10 mouse cellular contexts compared by ENCODE assay signal in the genomic region with DNA sequence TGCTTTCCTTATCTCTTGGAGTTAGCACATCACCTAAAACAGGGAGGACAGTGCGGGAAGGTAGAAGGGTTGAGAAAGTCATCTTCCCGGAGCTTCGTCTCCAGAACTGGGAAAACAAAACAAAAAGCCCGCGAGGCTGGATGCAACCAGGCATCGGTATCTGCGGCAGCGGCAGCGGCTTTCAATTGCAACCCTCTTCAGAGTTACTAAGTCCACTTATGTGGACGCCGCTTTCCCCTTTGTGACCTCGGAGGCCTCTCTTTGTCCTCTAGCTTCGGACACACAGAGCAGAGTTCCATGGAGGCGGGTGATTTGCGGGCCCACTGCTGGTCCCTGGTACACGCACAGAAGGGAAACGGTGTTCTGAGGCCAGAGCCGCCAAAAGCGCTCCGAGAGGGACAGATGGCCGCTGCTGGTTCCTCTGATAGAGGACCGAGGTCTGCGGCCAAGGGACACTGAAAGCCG. TPM values are rescaled to one million over a fixed set of nuclear protein-coding genes. Genes with fewer than 3 reads are reported as not detected.
A peak's percentile ranks its signal among the peaks of the same experiment; 100 is the strongest.
DNase-seq lines count a peak whose midpoint lies in the region; ATAC-seq lines count a peak whose summit lies in the region.
"Had no signal": no experiment of that assay in that cellular context is flagged by ENCODE, and none has a peak within 500 bp of the region (broad histone marks: within the 10 kb centered on the region; RNA-seq: fewer than 3 reads in every experiment).

No protein-coding gene starts in this region.

- H3K4me1 ChIP-seq in forebrain, embryonic 10.5 days: peaks cover 55% of the 10 kb centered on the region
- H3K4me1 ChIP-seq in forebrain, embryonic 15.5 days: peaks cover 38% of the 10 kb centered on the region
- H3K4me1 ChIP-seq in lung, embryonic 16.5 days (replicated peaks; ENCODE audit: control insufficient read depth, insufficient read depth, low read length): peaks cover 18% of the 10 kb centered on the region
- peaks cover 35% of the 10 kb centered on the region for H3K4me1 ChIP-seq in forebrain, embryonic 13.5 days
- H3K4me1 ChIP-seq in midbrain, embryonic 15.5 days: peaks cover 46% of the 10 kb centered on the region

- H3K4me2 ChIP-seq in forebrain, embryonic 15.5 days (replicated peaks): no peak overlapping the region
- peak overlapping the region; percentile 5; the same call in 1 of the 2 replicates for H3K4me2 ChIP-seq in lung, embryonic 16.5 days (ENCODE audit: low read depth, low read length)
- peak overlapping the region; percentile 23 for H3K4me2 ChIP-seq in forebrain, embryonic 13.5 days
- peak overlapping the region; percentile 34 for H3K4me2 ChIP-seq in midbrain, embryonic 15.5 days

- H3K27me3 ChIP-seq in forebrain, embryonic 10.5 days (ENCODE audit: poor library complexity, severe bottlenecking): peaks cover 100% of the 10 kb centered on the region
- H3K27me3 ChIP-seq in forebrain, embryonic 15.5 days: peaks cover 91% of the 10 kb centered on the region
- peaks cover 95% of the 10 kb centered on the region for H3K27me3 ChIP-seq in lung, embryonic 16.5 days (ENCODE audit: control insufficient read depth, insufficient read depth, low read depth, low read length)
- H3K27me3 ChIP-seq in forebrain, embryonic 13.5 days: peaks cover 99% of the 10 kb centered on the region
- H3K27me3 ChIP-seq in midbrain, embryonic 15.5 days (replicated peaks): peaks cover 59% of the 10 kb centered on the region

- no peak for ATAC-seq in forebrain, embryonic 15.5 days (replicated peaks)
- no peak for ATAC-seq in lung, embryonic 16.5 days (ENCODE audit: low read depth)
- ATAC-seq in forebrain, embryonic 13.5 days: no peak
- no peak for ATAC-seq in midbrain, embryonic 15.5 days (replicated peaks)

- H3K9me3 ChIP-seq in forebrain, embryonic 10.5 days: no peaks in the 10 kb centered on the region
- no peaks in the 10 kb centered on the region for H3K9me3 ChIP-seq in forebrain, embryonic 15.5 days
- H3K9me3 ChIP-seq in lung, embryonic 16.5 days (ENCODE audit: control insufficient read depth, low read length): no peaks in the 10 kb centered on the region
- no peaks in the 10 kb centered on the region for H3K9me3 ChIP-seq in forebrain, embryonic 13.5 days (replicated peaks)
- H3K9me3 ChIP-seq in midbrain, embryonic 15.5 days: no peaks in the 10 kb centered on the region

- H3K36me3 ChIP-seq in forebrain, embryonic 10.5 days (replicated peaks): no peaks in the 10 kb centered on the region
- no peaks in the 10 kb centered on the region for H3K36me3 ChIP-seq in forebrain, embryonic 15.5 days
- H3K36me3 ChIP-seq in lung, embryonic 16.5 days (ENCODE audit: control insufficient read depth, insufficient read depth, low read length): no peaks in the 10 kb centered on the region
- no peaks in the 10 kb centered on the region for H3K36me3 ChIP-seq in forebrain, embryonic 13.5 days (ENCODE audit: poor library complexity, severe bottlenecking)
- no peaks in the 10 kb centered on the region for H3K36me3 ChIP-seq in midbrain, embryonic 15.5 days (replicated peaks)

- peak overlapping the region; percentile 23 for H3K4me3 ChIP-seq in forebrain, embryonic 10.5 days
- no peak overlapping the region for H3K4me3 ChIP-seq in forebrain, embryonic 15.5 days
- H3K4me3 ChIP-seq in lung, embryonic 16.5 days (ENCODE audit: low read length): no peak overlapping the region
- H3K4me3 ChIP-seq in forebrain, embryonic 13.5 days: peak overlapping the region; percentile 12
- peak overlapping the region; percentile 1 for H3K4me3 ChIP-seq in midbrain, embryonic 15.5 days

- 0% methylated on average over 24 of the region's 24 CpGs for WGBS in forebrain, embryonic 10.5 days
- WGBS in forebrain, embryonic 15.5 days: under 1% methylated on average over 24 of the region's 24 CpGs
- WGBS in lung, embryonic 16.5 days: 1% methylated on average over 24 of the region's 24 CpGs
- 1% methylated on average over 24 of the region's 24 CpGs for WGBS in forebrain, embryonic 13.5 days
- WGBS in midbrain, embryonic 15.5 days: 3% methylated on average over 24 of the region's 24 CpGs

- H3K27ac ChIP-seq in forebrain, embryonic 10.5 days: no peak overlapping the region
- no peak overlapping the region for H3K27ac ChIP-seq in forebrain, embryonic 15.5 days (replicated peaks)
- no peak overlapping the region for H3K27ac ChIP-seq in lung, embryonic 16.5 days (ENCODE audit: low read length)
- H3K27ac ChIP-seq in forebrain, embryonic 13.5 days: no peak overlapping the region
- H3K27ac ChIP-seq in midbrain, embryonic 15.5 days: peak overlapping the region; percentile 35; the same call in 1 of the 2 replicates

- H3K9ac ChIP-seq in forebrain, embryonic 15.5 days (replicated peaks): no peak overlapping the region
- no peak overlapping the region for H3K9ac ChIP-seq in lung, embryonic 16.5 days (ENCODE audit: low read length)
- H3K9ac ChIP-seq in forebrain, embryonic 13.5 days: no peak overlapping the region
- H3K9ac ChIP-seq in midbrain, embryonic 15.5 days: 0 out of 2 replicates have a peak overlapping the region, but pooled peaks have one; percentile 12

- DNase-seq in forebrain, embryonic 10.5 days (ENCODE audit: extremely low spot score, low spot score): peak; percentile 57
- DNase-seq in lung, postnatal 10 days: no peak
- DNase-seq in thymus, postnatal 4 days: no peak
- DNase-seq in right cerebral cortex, adult 18-20 months: no peak

RNA-seq across cellular contexts. Expression of gene En2, which starts 3.5 kb away (rescaled TPM):
- polyA plus RNA-seq in forebrain, embryonic 10.5 days (2016; fragmentation: Nextera tagmentation; extraction: Ambion mirVana): not detected in 2 replicates
- polyA plus RNA-seq in forebrain, embryonic 15.5 days (2015; fragmentation: Nextera tagmentation; extraction: Ambion mirVana): not detected in 2 replicates
- polyA plus RNA-seq in lung, embryonic 16.5 days (2015; fragmentation: Nextera tagmentation; extraction: Ambion mirVana): not detected in 2 replicates
- 0.04 TPM in 1 of 2 replicates, not detected in the other for polyA plus RNA-seq in forebrain, embryonic 13.5 days (2015; fragmentation: Nextera tagmentation; extraction: Ambion mirVana)
- 0.93 and 1.5 TPM in 2 replicates for polyA plus RNA-seq in midbrain, embryonic 15.5 days (2015; fragmentation: Nextera tagmentation; extraction: Ambion mirVana)
- polyA plus RNA-seq: gonadal fat pad, adult 2 months; limb, embryonic 11.5 days had no signal

Comparison
In these comparisons a context has a peak if more than half of its experiments do, and no peak if none do; other contexts are left out.
1. H3K4me3 ChIP-seq: peak in forebrain, embryonic 10.5 days (single experiment), forebrain, embryonic 13.5 days (single experiment) and midbrain, embryonic 15.5 days (single experiment); none in forebrain, embryonic 15.5 days (single experiment) and lung, embryonic 16.5 days (single experiment).